Mouse (Mus musculus): ENCODE results near the gene Fads6. TPM values are rescaled to one million over a fixed set of nuclear protein-coding genes. Genes with fewer than 3 reads are reported as not detected.

Fads6 gene
- total and polyA plus RNA-seq, 3 experiments = 0.30 to 8.5 (median 0.63) TPM

- no peak overlapping the region for H3K4me3 ChIP-seq (replicated peaks in 1 of 3; ENCODE audit: low read depth in 2 of 3, low read length in 2 of 3, poor library complexity in 1 of 3)
- no peak overlapping the region for H3K4me2 ChIP-seq (ENCODE audit: insufficient read depth, low read depth, poor library complexity, severe bottlenecking)
- peaks cover 24% of the 10 kb centered on the region for H3K27me3 ChIP-seq (replicated peaks)
- peaks cover 6% of the 10 kb centered on the region for H3K9me3 ChIP-seq (replicated peaks; ENCODE audit: low read length)
- no peak overlapping the region for H3K27ac ChIP-seq (ENCODE audit: insufficient read depth, low read depth)
- no peaks in the 10 kb centered on the region for H3K36me3 ChIP-seq (replicated peaks in 1 of 2; ENCODE audit: control insufficient read depth in 1 of 2, insufficient read depth in 1 of 2, low read length in 1 of 2)
- H3K79me2 ChIP-seq (replicated peaks; ENCODE audit: control insufficient read depth, extremely low read depth, insufficient read depth, poor library complexity, severe bottlenecking) = no peaks in the 10 kb centered on the region
- no peak for DNase-seq (ENCODE audit: extremely low read depth)
- in situ Hi-C loops (cut with MboI; ENCODE audit: low pct_ligation_motif_present, low pct_unique_long_range_greater_than_20kb, low sequenced_read_pairs) = no loop called here
- no peaks in the 10 kb centered on the region for H3K4me1 ChIP-seq (ENCODE audit: control insufficient read depth in 1 of 2, insufficient read depth in 2 of 2)
- TF ChIP-seq USF1 (IDR thresholded peaks at IDR 0.05; ENCODE audit: low read depth, low read length) (no peak), RCOR1 (conservative IDR thresholded peaks at IDR 0.05; ENCODE audit: low read depth, low read length) (no peak), RAD21 (IDR thresholded peaks at IDR 0.05; ENCODE audit: low read depth, low read length) (no peak), ZNF384 (IDR thresholded peaks at IDR 0.05; ENCODE audit: low read depth, low read length) (no peak), MEF2A (IDR thresholded peaks at IDR 0.05; ENCODE audit: borderline replicate concordance, low read depth, low read length) (no peak), CHD1 (IDR thresholded peaks at IDR 0.05; ENCODE audit: low read depth, low read length) (no peak), BHLHE40 (IDR thresholded peaks at IDR 0.05; ENCODE audit: low read depth, low read length) (no peak), GABPA (IDR thresholded peaks at IDR 0.05; ENCODE audit: insufficient replicate concordance, low read depth, low read length) (no peak), JUND (conservative IDR thresholded peaks at IDR 0.05; ENCODE audit: low read depth, low read length) (no peak), EP300 (IDR thresholded peaks at IDR 0.05; ENCODE audit: low read length) (no peak), SMC3 (IDR thresholded peaks at IDR 0.05; ENCODE audit: low read depth, low read length) (no peak), NELFE (IDR thresholded peaks at IDR 0.05; ENCODE audit: low read depth, low read length) (no peak), NRF1 (IDR thresholded peaks at IDR 0.05; ENCODE audit: low read depth, low read length) (no peak), ZMIZ1 (IDR thresholded peaks at IDR 0.05; ENCODE audit: low read depth, low read length) (no peak), ETS1 (conservative IDR thresholded peaks at IDR 0.05; ENCODE audit: low read depth, low read length) (no peak), PAX5 (IDR thresholded peaks at IDR 0.05; ENCODE audit: low read length) (no peak), IRF4 (IDR thresholded peaks at IDR 0.05; ENCODE audit: low read depth, low read length) (no peak), TCF12 (IDR thresholded peaks at IDR 0.05; ENCODE audit: low read depth, low read length) (no peak), JUN (IDR thresholded peaks at IDR 0.05; ENCODE audit: insufficient read depth, low read depth, low read length) (no peak), POLR2A (IDR thresholded peaks at IDR 0.05; ENCODE audit: low read depth, low read length) (no peak)
- no peak overlapping the region for H3K9ac ChIP-seq (ENCODE audit: insufficient read depth, low read depth)
- dilution Hi-C loops (cut with MboI; ENCODE audit: extremely low pct_ligation_motif_present, extremely low pct_unique_long_range_greater_than_20kb, low sequenced_read_pairs) = no loop called here
Observed at GRCm38 (mm10) chr11:115259134-115259533, 38.3 kb downstream of the Fads6 start.

DNA sequence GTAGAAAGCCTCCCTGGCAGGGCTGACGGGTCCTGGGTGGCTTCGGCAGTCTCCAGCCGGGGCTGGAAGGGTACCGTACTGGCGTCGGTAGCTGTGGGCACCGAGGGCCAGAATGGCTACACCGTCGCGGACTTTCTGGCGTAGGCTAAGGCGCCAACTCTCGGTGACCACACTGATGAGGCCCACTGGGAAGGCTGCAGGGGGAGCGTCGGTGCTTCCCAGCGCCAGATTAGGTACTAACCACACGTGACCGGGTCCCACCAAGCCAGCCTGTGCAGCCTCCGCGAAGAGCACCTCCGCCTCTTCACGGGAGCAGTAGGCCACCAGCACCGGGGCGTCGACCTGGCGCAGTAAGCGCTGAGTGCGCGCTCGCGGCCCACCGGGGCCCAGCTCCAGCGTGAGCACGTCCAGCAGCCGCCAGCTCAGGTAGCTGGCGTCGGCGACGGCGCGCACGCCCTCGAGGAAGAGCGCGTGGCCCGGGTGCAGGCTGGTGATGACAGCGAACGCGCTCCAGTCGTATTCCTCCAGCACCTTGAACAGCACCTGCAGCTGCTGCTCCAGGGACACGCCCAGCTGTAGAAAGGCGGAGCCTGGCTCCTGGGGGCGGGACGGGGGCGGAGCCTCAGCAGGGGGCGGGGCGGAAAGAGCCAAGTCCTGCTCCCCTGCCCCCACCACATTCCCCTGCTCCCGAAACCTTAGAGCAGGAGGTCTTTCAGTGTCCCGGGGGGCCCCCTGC, 39.5 kb downstream of the Fads6 start:
- H3K4me2 ChIP-seq (ENCODE audit: insufficient read depth, low read depth, poor library complexity, severe bottlenecking) = no peak overlapping the region
- H3K27me3 ChIP-seq (replicated peaks) = peaks cover 24% of the 10 kb centered on the region
- no peak overlapping the region for H3K4me3 ChIP-seq (replicated peaks in 1 of 3; ENCODE audit: low read depth in 2 of 3, low read length in 2 of 3, poor library complexity in 1 of 3)

More for the DNA sequence above, 39.5 kb downstream of the Fads6 start:
- peaks cover 6% of the 10 kb centered on the region for H3K9me3 ChIP-seq (replicated peaks; ENCODE audit: low read length)
- no peak for TF ChIP-seq E2F4 (IDR thresholded peaks at IDR 0.05; ENCODE audit: insufficient replicate concordance, low read depth, low read length)
- no peak for TF ChIP-seq USF1 (IDR thresholded peaks at IDR 0.05; ENCODE audit: low read depth, low read length)
- TF ChIP-seq MXI1 (IDR thresholded peaks at IDR 0.05; ENCODE audit: low read depth, low read length) = no peak
- TF ChIP-seq PAX5 (IDR thresholded peaks at IDR 0.05; ENCODE audit: low read length) = no peak
- no peak for TF ChIP-seq ETS1 (conservative IDR thresholded peaks at IDR 0.05; ENCODE audit: low read depth, low read length)
- TF ChIP-seq JUN (IDR thresholded peaks at IDR 0.05; ENCODE audit: insufficient read depth, low read depth, low read length) = no peak
- no peak for TF ChIP-seq MYC (IDR thresholded peaks at IDR 0.05; ENCODE audit: low read depth, low read length)
- no peak for TF ChIP-seq CHD2 (IDR thresholded peaks at IDR 0.05; ENCODE audit: low read length)
- no peak for TF ChIP-seq ZKSCAN1 (IDR thresholded peaks at IDR 0.05; ENCODE audit: borderline replicate concordance, low read depth, low read length)
- TF ChIP-seq BHLHE40 (IDR thresholded peaks at IDR 0.05; ENCODE audit: low read depth, low read length) = no peak
- TF ChIP-seq NRF1 (IDR thresholded peaks at IDR 0.05; ENCODE audit: low read depth, low read length) = no peak
- TF ChIP-seq ZMIZ1 (IDR thresholded peaks at IDR 0.05; ENCODE audit: low read depth, low read length) = no peak
- dilution Hi-C loops (cut with MboI; ENCODE audit: extremely low pct_ligation_motif_present, extremely low pct_unique_long_range_greater_than_20kb, low sequenced_read_pairs) = no loop called here
- no peak for DNase-seq (ENCODE audit: extremely low read depth)
- no peak overlapping the region for H3K27ac ChIP-seq (ENCODE audit: insufficient read depth, low read depth)
- H3K9ac ChIP-seq (ENCODE audit: insufficient read depth, low read depth) = no peak overlapping the region
- in situ Hi-C loops (cut with MboI; ENCODE audit: low pct_ligation_motif_present, low pct_unique_long_range_greater_than_20kb, low sequenced_read_pairs) = no loop called here
- H3K4me1 ChIP-seq (ENCODE audit: control insufficient read depth in 1 of 2, insufficient read depth in 2 of 2) = 0 out of 4 replicates have a peak, but pooled peaks cover 0 to 3% of the 10 kb centered on the region in 2 experiments
- H3K36me3 ChIP-seq (replicated peaks in 1 of 2; ENCODE audit: control insufficient read depth in 1 of 2, insufficient read depth in 1 of 2, low read length in 1 of 2) = no peaks in the 10 kb centered on the region
- no peaks in the 10 kb centered on the region for H3K79me2 ChIP-seq (replicated peaks; ENCODE audit: control insufficient read depth, extremely low read depth, insufficient read depth, poor library complexity, severe bottlenecking)
